Mouse (Mus musculus) CD4-positive helper T cell, adult 2 months (primary cell): Measurements from ENCODE around the gene Cdk13.
A peak's percentile ranks its signal among the peaks of the same experiment; 100 is the strongest.

Experiments
- DNase-seq: peaks from one replicate; pipeline ENCODE4 v3.0.0-alpha.2; 2012; ENCODE audit warnings: low read depth, missing footprints, low spot score

Gene Cdk13

DNA sequence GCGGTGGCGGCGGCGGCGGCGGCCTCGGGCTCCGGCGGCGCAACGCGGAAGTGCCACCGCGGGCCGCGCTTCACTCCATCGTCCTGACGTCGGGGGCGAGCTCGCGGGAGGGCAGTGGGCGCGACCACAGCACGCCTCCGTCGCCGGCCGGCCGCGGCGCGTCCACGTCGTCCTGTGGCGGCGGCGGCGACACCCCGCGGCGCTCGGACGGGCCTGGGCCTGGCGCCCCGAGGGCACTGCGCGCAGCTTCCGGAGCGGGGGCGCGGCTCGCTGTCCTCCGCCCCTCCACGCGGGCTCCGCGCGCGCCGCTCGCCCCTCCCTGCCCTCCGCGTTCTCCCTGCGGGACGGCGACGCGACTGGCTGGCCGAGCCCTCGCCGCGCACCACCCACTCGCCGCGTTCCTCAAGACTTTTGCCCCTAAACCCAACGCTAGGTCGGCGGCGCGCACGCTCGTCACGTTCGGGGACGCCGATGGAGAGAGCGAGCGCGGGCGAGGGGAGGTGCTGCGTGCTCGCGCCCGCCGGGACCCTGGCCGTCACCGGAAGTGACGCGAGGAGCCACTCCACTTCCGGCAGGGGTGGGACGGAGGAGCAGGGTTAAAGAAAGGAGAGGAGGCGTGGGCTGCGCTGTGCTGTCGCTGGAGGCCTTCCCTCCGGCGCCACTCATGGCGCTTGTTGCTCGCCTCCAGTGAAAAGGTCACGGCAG is at the start of gene Cdk13:
Gene Cdk13 (minus strand): TSS at position 189 of the 705 bp plus-strand sequence.
- DNase-seq = peak; percentile 100

DNA sequence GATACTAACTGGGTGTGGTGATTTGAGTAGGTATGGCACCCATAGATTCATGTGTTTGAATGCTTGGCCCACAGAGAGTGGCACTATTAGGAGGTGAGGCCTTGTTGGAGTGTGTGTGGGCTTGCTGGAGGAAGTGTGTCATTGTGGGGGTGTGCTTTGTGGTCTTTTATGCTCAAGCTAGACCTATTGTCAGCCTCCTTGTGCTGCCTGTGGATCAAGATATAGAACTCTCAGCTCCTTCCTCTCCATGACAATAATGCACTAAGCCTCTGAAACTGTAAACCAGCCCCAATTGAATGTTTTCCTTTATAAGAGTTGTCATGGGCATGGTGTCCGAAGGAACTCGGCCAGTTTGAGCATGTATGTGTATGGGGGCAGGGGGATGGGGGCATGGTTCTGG is 38.4 kb upstream of the Cdk13 start:
- DNase-seq = no peak

DNA sequence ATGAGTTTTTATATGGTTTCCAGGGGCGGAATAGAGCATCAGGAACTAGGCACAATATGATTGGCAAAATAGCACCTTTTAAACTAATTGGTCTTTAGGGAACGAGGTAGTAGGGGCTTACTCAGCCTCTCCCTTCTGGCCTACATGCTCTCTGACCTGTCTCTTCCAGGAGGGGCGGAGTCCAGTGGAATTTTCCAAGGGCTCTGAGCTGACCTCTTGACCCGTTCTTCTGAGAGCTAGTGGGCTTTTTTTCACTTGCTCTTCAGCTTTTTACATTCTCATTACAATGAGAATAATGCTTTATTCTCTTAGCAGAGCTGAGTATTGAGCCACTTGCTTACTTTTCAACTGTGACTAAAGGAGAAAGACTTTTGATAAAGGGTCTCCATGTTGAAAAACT is 37.9 kb upstream of the Cdk13 start:
- no peak for DNase-seq

DNA sequence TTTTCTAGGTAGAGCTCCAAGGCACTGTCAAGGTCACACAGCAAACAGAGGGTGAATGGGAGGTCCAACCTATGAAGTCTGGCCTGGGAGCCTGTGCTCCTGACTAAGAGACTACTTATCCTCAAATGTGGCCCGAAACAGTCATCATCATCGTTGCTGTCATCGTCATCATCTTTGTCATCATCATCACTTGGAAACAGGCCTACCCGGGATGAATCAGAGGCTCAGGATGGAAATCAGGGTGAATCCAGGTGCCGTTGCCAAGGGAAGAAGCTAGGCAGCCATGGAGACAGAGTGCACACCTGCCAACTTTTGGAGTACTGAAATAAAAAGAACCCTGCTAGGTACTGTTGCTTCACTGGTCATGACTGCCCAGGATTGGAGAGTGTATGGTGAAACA is 34.2 kb upstream of the Cdk13 start:
- DNase-seq = no peak

DNA sequence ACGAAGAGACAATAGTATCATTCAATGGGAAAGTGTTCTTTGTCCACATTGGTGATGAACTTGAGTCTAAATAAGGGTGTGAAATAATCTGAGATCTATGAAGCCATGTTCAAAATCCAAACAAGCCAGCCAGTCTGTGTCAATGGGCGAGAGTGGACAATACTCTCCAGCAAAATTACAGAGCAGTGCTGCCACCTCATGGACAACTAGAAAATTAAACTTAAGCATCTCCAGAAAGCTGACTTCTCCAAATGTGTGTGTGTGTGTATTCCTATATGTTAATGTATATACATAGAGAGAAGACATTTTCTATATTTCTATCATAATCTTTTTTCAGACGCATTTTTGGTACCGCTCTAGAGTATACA is 33.6 kb upstream of the Cdk13 start:
- peak; percentile 54 for DNase-seq

DNA sequence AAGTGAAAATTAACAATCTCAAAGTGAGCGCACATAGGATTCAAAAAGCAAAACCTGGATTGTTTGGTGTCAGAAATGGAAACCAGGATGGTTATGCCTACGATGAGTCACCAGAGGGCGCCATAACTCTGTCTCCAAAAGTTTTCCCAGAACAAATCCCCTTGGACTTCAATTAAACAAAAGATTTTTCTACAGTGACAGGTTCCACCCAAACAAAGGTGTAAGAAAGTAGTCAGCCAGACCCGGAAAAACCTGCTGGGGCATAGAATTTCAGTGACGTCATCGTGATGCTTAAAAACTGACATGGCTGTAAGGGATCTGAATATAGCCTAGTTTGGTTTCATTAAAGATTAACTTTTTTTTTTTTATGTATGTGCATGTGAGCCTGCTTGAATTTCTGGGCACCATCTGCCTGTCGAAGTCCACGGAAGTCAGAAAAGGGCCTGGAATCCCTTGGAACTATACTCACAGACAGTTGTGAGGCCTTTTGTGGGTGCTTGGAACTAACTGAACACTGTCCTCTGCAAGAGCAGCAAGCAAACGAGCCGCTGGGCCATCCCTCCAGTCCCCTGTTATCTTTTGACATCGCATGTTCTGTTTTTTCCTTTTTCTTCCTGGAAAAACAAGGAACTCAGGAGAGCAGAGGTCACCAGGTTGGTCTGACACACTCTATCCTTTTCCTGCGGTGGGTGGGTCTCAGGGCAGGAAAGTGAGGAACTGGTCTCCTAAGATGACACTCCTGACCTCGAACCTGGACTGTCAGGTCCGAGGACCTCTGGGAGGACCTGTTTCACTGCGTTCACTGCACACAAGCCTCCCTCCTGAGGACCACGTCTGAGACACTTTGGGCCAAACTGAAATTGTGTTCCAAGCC is 33.0 kb upstream of the Cdk13 start:
- DNase-seq = peak; percentile 12

DNA sequence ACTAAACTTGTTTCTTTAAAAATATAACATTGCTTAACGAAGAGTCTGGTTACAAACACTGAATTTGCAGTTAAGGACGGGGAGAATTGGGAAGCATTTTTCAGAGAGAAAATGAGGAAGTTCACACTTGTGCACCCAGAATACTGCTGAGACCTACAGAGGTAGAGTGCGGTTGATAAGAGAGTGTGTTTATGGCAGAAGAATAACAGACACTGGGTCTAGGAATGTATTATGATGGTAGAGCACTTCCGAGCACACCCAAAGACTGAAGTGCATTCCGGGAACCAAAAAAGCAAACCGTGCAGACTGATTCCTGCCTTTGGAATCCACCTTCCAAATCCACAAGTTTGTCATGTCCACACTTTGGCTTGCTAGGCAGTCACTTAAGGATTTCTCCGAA is 31.9 kb upstream of the Cdk13 start:
- no peak for DNase-seq

DNA sequence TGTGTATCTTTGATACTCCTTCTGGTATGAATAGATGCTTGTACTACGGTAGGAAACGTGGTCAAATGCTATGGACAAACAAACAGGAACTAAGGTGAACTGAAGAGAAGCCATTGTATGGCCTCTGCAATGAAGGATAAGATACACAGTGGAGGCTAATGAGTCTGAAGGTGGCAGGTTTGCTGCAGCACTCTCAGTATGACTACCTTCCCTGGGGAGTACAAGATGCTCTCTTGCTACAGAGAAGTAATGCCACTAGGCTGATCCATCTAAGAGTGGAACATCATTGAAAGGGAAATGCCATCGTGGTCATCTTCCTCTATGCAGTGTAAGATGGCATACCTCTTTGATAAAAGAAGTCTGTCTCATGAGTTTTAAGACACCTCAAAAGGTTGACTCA is 28.0 kb upstream of the Cdk13 start:
- DNase-seq = no peak

DNA sequence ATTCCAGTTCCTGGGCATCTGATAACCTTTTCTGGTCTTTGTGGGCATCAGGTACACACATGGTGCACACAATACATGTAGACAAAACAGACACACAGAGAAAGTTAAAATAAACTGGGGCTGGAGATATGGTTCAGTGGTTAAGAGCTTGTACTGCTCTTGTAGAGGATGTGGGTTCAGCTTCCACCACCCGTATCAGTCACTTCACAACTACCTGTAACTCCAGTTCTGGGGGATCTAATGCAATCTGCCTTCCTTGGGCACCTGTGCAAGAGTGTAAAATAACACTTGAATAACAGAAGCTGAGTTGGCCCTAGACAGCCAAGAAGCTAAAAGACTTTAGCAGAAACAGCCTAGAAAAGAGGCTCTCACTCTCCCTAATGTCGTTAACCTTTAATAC is 12.3 kb upstream of the Cdk13 start:
- no peak for DNase-seq

DNA sequence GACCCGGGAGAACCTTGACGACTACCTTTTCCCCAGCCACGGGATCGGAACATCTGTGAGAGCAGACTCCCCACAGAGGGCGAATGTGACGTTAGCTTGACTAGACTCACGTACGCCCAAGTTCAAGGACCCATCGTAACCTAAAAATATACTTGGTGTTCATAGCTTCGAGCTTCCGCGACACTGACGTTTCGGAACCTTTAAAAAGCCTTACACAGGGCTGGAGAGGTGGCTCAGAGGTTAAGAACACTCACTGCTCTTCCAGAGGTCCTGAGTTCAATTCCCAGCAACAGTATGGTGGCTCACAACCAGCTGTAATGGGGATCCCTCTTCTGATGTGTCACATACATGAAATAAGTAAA is 698 bp upstream of the Cdk13 start:
- DNase-seq = no peak

DNA sequence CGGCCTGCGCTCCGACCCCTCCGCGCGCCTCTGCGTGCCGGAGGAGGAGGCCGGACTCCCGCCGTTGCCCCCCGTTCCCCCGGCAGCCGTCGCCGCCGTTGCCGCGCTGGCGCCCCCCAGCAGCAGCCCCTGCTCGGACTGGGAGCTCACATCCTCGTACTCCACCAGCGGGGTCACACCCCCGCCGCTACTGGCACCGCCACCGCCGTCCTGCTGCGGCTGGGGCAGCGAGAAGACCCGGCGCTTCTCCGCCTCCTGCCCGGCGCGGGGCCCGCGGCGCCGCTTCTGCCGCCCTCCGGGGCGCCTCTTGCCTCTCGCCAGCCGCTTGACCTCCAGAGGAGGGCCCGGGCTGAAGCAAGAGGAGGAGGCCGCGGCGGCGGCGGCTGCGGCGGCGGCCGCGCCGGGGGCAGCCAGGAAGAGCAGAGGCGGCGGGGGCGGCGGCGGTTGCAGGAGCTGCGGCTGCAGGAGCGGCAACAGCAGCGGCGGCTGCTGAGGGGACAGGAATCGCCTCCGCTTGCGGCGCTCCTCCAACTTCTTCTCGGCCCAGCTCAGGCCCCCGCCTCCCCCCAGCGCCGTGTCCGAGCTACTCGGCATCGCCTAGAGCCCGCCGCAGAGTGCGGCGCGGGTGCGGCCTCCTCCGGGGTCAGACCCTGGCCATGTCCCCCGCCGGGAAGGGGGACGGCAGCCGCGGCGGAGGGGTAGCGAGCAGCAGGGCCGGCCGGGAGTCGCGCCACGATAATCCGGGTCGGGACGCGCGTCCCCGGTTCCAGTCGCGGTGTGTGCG is 647 bp downstream of the Cdk13 start:
- peak; percentile 70 for DNase-seq

DNA sequence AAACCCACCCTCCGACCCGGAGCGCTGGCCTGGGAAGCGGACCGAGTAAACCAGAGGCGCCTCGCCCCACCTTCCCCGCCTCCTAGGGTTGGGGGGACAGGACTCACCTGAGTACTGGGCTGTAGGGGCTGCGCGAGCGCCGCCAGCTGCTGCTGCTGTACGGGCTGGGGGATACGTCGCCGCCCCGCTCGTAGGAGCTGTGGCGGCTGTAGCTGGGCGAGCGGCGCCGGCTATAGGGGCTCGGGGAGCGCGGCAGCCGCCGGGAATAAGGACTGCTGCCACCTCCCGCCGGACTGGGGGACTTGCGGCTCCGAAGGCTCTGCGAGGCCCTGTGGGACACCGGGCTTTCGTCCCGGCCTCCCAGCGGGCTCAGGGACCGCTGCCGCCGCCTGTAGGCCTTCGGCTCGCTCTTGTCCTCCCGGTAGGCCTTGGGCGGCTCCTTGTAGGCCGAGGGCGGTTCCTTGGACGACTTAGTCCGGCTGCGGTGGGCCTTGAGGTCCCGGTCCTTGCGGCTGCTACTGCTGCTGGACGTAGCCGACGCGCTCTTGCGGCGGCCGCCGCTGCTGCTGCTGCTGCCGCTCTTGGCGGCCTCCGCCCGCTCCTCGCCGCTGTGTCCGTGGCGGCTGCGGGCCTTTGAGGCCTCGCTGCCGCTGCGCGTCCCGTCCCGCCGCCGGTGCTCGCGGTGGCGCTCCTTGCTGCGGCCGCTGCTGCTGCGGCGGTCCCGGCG is 1.4 kb downstream of the Cdk13 start:
- DNase-seq = peak; percentile 80

DNA sequence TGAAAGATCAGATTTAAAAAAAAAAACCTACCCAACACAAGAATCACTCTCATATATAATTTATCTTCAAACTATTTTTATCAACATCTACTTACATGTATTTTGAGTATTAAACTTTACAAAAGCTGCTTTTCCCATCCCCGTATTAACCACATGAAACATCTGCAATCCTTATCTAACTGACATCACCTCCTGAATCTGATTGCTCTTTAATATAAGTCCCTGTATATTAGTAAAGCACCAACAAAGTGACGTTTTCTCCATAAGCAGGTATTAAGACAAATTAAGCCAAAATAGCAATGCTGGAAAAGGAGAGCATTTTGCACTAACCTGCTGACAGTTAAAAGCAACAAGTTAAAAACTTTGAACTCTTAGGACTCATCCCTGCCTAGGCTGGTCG is 2.0 kb downstream of the Cdk13 start:
- DNase-seq = no peak

DNA sequence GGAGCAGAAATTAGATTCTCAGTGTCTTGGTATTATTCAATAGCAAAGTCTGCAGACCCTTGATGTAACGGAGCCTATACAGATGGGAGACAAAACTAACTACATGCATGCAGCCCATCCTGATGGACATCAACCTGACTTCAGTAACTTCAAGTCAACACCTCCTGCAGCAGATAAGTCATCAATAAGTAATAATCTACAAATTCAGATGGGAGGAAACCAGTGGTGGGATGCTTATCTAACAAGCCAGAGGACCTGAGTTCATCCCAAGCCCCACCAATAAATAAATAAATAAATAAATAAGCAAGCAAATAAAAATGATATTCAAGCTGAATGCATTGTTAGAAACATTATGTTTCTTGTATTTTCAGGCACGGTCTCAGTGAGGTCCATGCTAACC is 5.2 kb downstream of the Cdk13 start:
- no peak for DNase-seq

DNA sequence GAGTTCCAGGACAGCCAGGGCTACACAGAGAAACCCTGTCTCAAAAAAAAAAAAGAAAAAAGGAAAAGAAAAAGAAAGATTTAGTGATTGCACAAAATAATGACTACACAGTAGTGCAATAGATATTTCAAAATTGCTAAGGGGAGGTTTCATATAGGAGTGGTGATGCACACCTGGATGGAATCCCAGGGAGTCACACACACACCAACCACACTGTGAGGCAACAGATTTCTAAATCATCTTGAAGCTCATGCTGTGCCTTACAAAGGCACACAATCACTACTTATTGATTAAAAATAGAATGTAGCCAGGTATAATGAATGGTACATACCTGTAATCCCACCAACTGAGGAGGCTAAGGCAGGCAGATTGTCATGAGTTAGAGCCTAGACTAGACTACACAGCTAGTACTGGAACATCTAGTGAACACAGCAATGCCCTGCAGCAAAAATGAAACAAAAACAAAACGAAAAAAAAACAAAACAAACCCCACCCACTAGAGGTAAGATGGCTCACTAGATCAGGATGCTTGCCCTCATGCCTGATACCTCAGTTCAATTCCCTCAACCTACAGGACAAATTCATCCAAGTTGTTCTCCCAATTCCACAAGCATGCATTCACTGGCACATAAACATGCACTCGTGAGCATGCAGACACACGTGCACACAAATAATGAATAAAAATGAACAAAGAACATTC is 9.0 kb downstream of the Cdk13 start:
- DNase-seq = peak; percentile 16

DNA sequence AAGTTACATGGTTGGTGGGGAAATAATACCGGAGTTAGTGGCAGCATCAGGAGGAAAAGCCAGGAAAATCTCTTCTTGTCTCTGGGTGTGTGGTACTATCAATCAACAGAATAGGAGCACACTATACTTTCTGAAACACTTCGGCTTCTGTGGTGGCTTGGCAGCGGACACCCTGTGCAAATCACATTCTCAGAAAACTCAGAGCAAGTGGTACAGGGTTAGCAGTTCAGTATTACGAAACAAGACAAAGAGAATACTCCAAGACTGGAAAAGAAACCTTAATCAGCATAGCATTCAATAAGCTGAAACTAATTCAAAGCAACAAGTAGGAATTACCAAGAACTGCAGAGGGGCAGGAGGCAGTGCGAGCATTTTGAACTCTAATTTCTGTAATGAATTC is 21.3 kb downstream of the Cdk13 start:
- DNase-seq = no peak

DNA sequence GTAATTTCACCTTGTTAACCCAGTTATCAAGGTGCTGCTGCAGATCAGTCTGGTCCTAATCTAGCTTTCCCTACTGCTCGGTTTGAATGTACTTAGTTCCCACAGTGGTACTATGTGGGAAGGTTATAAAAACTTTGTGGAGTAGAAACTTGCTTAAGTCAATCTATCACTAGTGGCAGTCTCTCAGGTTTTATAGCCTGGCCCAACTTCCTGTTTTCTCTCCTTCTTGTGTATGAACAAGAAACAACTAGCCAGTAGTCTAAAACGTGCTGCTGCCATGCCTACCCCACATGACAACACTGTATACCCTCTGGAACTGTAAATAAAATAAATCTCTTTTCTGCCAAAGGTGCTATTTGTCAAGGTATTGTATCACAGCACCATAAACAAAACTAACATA is 25.0 kb downstream of the Cdk13 start:
- no peak for DNase-seq

DNA sequence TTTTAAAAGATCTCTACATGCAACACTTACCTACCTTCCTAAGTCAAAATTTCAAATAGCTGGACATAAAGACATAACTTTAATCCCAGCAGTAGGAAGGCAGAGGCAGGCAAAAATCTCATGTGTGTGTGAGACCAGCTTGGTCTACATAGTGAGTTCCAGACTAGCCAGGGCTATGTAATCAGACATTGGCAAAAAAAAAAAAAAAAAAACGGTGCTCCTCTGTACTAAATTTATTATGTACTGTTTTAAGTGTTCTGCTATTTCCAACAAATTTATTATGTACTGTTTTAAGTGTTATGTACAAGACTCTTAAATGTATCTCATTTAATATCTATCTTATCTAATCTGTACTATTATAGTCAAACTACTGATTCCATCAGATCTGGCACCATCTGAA is 28.6 kb downstream of the Cdk13 start:
- DNase-seq = no peak

DNA sequence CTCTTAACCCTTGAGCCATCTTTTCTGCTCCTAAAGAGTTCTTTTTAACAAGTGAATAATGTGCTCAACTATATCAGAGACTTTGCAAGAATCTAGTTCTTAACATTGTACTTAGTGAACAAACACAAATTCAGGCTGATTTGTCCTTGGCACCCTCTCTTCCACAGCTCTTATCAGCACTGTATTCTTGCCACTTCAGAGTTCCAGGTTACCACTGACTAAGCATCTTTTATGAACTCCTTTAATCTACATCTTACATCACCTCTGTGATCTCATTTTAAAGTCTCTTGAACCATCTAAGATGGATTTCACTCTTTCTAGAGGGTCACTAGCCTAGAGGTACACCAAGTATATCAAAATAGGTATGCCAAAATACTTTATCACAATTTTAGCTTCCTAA is 29.5 kb downstream of the Cdk13 start:
- DNase-seq = no peak

DNA sequence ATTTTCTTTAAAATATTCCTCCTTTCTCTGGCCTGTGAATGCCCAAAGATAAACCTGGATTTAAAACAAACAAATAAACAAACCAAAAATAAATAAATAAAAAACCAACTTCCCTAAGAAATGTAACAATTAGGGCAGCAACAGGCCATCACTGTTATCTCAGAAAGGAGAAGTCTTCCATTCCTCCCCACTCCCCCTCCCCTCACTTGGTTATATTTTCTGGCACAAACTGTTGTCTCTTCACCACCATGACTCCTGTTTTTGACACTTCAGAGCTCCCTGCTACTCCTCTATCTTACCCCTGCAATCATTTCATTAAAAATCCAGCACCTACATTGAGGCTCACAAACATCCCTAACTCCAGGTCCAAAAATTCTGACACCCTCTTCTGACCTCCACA is 31.8 kb downstream of the Cdk13 start:
- DNase-seq = no peak

DNA sequence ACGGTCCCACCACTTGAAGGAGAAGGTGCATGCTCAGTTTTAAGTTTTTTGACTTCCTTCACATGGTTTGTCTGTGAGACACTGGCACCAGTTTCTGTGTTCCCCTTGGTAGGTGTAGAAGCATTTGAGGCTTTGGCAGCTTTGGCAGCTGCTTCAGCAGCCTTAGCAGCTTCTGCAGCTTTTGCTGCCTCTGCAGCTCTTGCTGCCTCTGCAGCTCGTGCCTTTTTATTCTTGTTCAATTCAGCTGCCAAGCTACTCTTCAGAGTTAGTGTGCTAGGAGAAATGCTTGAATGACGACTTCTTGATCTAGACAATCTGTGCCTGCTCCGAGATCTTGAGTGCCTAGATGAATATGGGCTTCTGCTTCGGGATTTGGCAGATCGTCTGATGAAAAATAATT is 32.3 kb downstream of the Cdk13 start:
- DNase-seq = no peak
